Mouse (Mus musculus) adrenal gland (tissue): Measurements from ENCODE around the gene E2f8.

Experiments used
- intact Hi-C: fragments of 180-260 bp; cut with DNase I; formaldehyde crosslinking; loops from one replicate; pipeline ENCODE4 v1.15.1; 2025

E2f8 gene

GRCm38 (mm10) chr7:48893093-48893492, 11.7 kb upstream of the E2f8 start:
- intact Hi-C loops = no loop called here

GRCm38 (mm10) chr7:48891029-48891428, 9.6 kb upstream of the E2f8 start:
- intact Hi-C loops = no loop called here

- intact Hi-C loops = loop anchor here (10.0 kb wide), 1 partner anchor 366 kb away; no protein-coding TSS in a partner anchor
Observed at GRCm38 (mm10) chr7:48888751-48889150, 7.4 kb upstream of the E2f8 start.

- intact Hi-C loops = loop anchor here (10.0 kb wide), 1 partner anchor 367 kb away; no protein-coding TSS in a partner anchor
Observed at GRCm38 (mm10) chr7:48887973-48888372, 6.6 kb upstream of the E2f8 start.

- intact Hi-C loops = loop anchor here (10.0 kb wide), 1 partner anchor 371 kb away; no protein-coding TSS in a partner anchor
Observed at GRCm38 (mm10) chr7:48884266-48884611, 2.8 kb upstream of the E2f8 start.

- intact Hi-C loops = loop anchor here (10.0 kb wide), 1 partner anchor 371 kb away; no protein-coding TSS in a partner anchor
Observed at GRCm38 (mm10) chr7:48883525-48884265, 2.3 kb upstream of the E2f8 start.

GRCm38 (mm10) chr7:48881971-48882609, 694 bp upstream of the E2f8 start:
- intact Hi-C loops = loop anchor here (10.0 kb wide), 1 partner anchor 373 kb away; no protein-coding TSS in a partner anchor

- intact Hi-C loops = loop anchor here (10.0 kb wide), 1 partner anchor 374 kb away; no protein-coding TSS in a partner anchor
Observed at GRCm38 (mm10) chr7:48880591-48881481, 560 bp downstream of the E2f8 start.

- intact Hi-C loops = loop anchor here (5.0 kb wide), 2 partner anchors 72 to 127 kb away; no protein-coding TSS in a partner anchor
Observed at GRCm38 (mm10) chr7:48879574-48879973, 1.8 kb downstream of the E2f8 start.

GRCm38 (mm10) chr7:48877786-48878390, 3.5 kb downstream of the E2f8 start:
- intact Hi-C loops = loop anchor here (5.0 kb wide), 2 partner anchors 71 to 126 kb away; no protein-coding TSS in a partner anchor

GRCm38 (mm10) chr7:48876526-48876925, 4.9 kb downstream of the E2f8 start:
- intact Hi-C loops = loop anchor here (5.0 kb wide), 2 partner anchors 69 to 124 kb away; no protein-coding TSS in a partner anchor

GRCm38 (mm10) chr7:48875096-48875495, 6.3 kb downstream of the E2f8 start:
- intact Hi-C loops = loop anchor here (5.0 kb wide), 2 partner anchors 68 to 123 kb away; no protein-coding TSS in a partner anchor

- intact Hi-C loops = no loop called here
Observed at GRCm38 (mm10) chr7:48871292-48871691, 10.1 kb downstream of the E2f8 start.

- intact Hi-C loops = no loop called here
Observed at GRCm38 (mm10) chr7:48870579-48871180, 10.7 kb downstream of the E2f8 start.

- intact Hi-C loops = no loop called here
Observed at GRCm38 (mm10) chr7:48870144-48870543, 11.3 kb downstream of the E2f8 start.

GRCm38 (mm10) chr7:48867576-48867975, 13.8 kb downstream of the E2f8 start:
- intact Hi-C loops = no loop called here

GRCm38 (mm10) chr7:48864671-48865458, 16.5 kb downstream of the E2f8 start:
- intact Hi-C loops = no loop called here

- intact Hi-C loops = no loop called here
Observed at GRCm38 (mm10) chr7:48864199-48864598, 17.2 kb downstream of the E2f8 start.

- intact Hi-C loops = no loop called here
Observed at GRCm38 (mm10) chr7:48861796-48862195, 19.6 kb downstream of the E2f8 start.
